Mouse (Mus musculus) right cerebral cortex, postnatal 4 days (tissue): ENCODE results near the gene Rad50.

Experiments
- DNase-seq: peaks from one replicate; pipeline ENCODE4 v3.0.0-alpha.2; 2022

The Rad50 gene

GRCm38 (mm10) chr11:53691979-53692378 lies 15.1 kb downstream of the Rad50 start:
- DNase-seq, result no peak

GRCm38 (mm10) chr11:53682994-53683530 lies 24.1 kb downstream of the Rad50 start:
- DNase-seq, result no peak

GRCm38 (mm10) chr11:53682170-53682569 lies 24.9 kb downstream of the Rad50 start:
- no peak for DNase-seq

- DNase-seq, result no peak
Measured at GRCm38 (mm10) chr11:53681686-53682085, 25.4 kb downstream of the Rad50 start.

- DNase-seq, result no peak
Measured at GRCm38 (mm10) chr11:53680141-53680540, 27.0 kb downstream of the Rad50 start.

- no peak for DNase-seq
Measured at GRCm38 (mm10) chr11:53671414-53671813, 35.7 kb downstream of the Rad50 start.

- DNase-seq, result no peak
Measured at GRCm38 (mm10) chr11:53664091-53664490, 43.0 kb downstream of the Rad50 start.

GRCm38 (mm10) chr11:53662794-53663674 lies 44.1 kb downstream of the Rad50 start:
- no peak for DNase-seq

- DNase-seq, result no peak
Measured at GRCm38 (mm10) chr11:53657828-53658227, 49.3 kb downstream of the Rad50 start.

GRCm38 (mm10) chr11:53657381-53657780 lies 49.7 kb downstream of the Rad50 start:
- no peak for DNase-seq

GRCm38 (mm10) chr11:53656558-53657202 lies 50.4 kb downstream of the Rad50 start:
- no peak for DNase-seq

- DNase-seq, result no peak
Measured at GRCm38 (mm10) chr11:53655043-53655442, 52.1 kb downstream of the Rad50 start.

GRCm38 (mm10) chr11:53652427-53652826 lies 54.7 kb downstream of the Rad50 start:
- DNase-seq, result no peak

- no peak for DNase-seq
Measured at GRCm38 (mm10) chr11:53651441-53651840, 55.7 kb downstream of the Rad50 start.

GRCm38 (mm10) chr11:53644017-53644416 lies 63.1 kb downstream of the Rad50 start:
- DNase-seq, result no peak

GRCm38 (mm10) chr11:53642744-53643279 lies 64.3 kb downstream of the Rad50 start:
- no peak for DNase-seq

- DNase-seq, result no peak
Measured at GRCm38 (mm10) chr11:53637803-53638260, 69.3 kb downstream of the Rad50 start.

- DNase-seq, result no peak
Measured at GRCm38 (mm10) chr11:53637046-53637802, 69.9 kb downstream of the Rad50 start.

GRCm38 (mm10) chr11:53636183-53636646 lies 70.9 kb downstream of the Rad50 start:
- DNase-seq, result peak; percentile 25

- no peak for DNase-seq
Measured at GRCm38 (mm10) chr11:53635590-53636182, 71.4 kb downstream of the Rad50 start.

- no peak for DNase-seq
Measured at GRCm38 (mm10) chr11:53634556-53634955, 72.6 kb downstream of the Rad50 start, which contains the start of gene Il13. TSS of gene Il13 (minus strand) at chr11:53634702.

- no peak for DNase-seq
Measured at GRCm38 (mm10) chr11:53633644-53634043, 73.5 kb downstream of the Rad50 start.
